Mouse (Mus musculus) ES-E14 (cell line): Measurements from ENCODE around the gene Cotl1. TPM values are rescaled to one million over a fixed set of nuclear protein-coding genes. Genes with fewer than 3 reads are reported as not detected.
A peak's percentile ranks its signal among the peaks of the same experiment; 100 is the strongest.

ENCODE experiments used
- DNase-seq: peaks from one replicate; pipeline ENCODE4 v3.0.0-alpha.2; 2013; ENCODE audit warnings: low read depth, low spot score
- H3K27ac ChIP-seq: 2 replicates; pipeline ENCODE4 v1.5.1; 2012; ENCODE audit warnings: low read depth, mild to moderate bottlenecking, low read length, moderate library complexity, mixed read lengths; ENCODE audit not compliant: poor library complexity, insufficient read depth, severe bottlenecking
- H3K36me3 ChIP-seq: 2 replicates; pipeline ENCODE4 v1.6.1; 2012; ENCODE audit warnings: mild to moderate bottlenecking, low read length, moderate library complexity, mixed read lengths; ENCODE audit not compliant: control insufficient read depth, poor library complexity, insufficient read depth, severe bottlenecking
- H3K4me1 ChIP-seq, 2 experiments: fragments of 150-350 bp in 1 of 2; sonication (generic) in 1 of 2; 2 replicates each; pipeline ENCODE4 v1.6.1; 2012; ENCODE audit warnings: low read length in 2 of 2, mild to moderate bottlenecking in 1 of 2, mixed read lengths in 1 of 2; ENCODE audit not compliant: control insufficient read depth in 2 of 2, insufficient read depth in 2 of 2, poor library complexity in 1 of 2
- H3K4me3 ChIP-seq, 2 experiments: fragments of 150-350 bp in 1 of 2; sonication (generic) in 1 of 2; 2 replicates each; pipeline ENCODE4 v1.5.1; 2012; ENCODE audit warnings: low read length in 2 of 2, low read depth in 1 of 2, mild to moderate bottlenecking in 1 of 2, mixed read lengths in 1 of 2; ENCODE audit not compliant: insufficient read depth in 1 of 2, poor library complexity in 1 of 2, severe bottlenecking in 1 of 2
- H3K9ac ChIP-seq: 2 replicates; pipeline ENCODE4 v1.6.1; 2012; ENCODE audit warnings: low read depth, mild to moderate bottlenecking, low read length, mixed read lengths; ENCODE audit not compliant: poor library complexity, insufficient read depth, severe bottlenecking
- H3K9me3 ChIP-seq: fragments of 150-350 bp; sonication (generic); 2 replicates; pipeline ENCODE4 v1.6.1; 2012; ENCODE audit warnings: low read depth, mild to moderate bottlenecking, low read length; ENCODE audit not compliant: control insufficient read depth, insufficient read depth
- CHD2 ChIP-seq: IDR thresholded peaks from 2 replicates; pipeline ENCODE4 v1.6.1; 2014; ENCODE audit warnings: mild to moderate bottlenecking, low read depth, low read length, inconsistent platforms
- HCFC1 ChIP-seq: IDR thresholded peaks from 2 replicates; pipeline ENCODE4 v1.6.1; 2012; ENCODE audit warnings: low read length, inconsistent platforms, borderline replicate concordance; ENCODE audit not compliant: insufficient read depth
- MAFK ChIP-seq: IDR thresholded peaks from 2 replicates; pipeline ENCODE4 v1.6.1; 2014; ENCODE audit warnings: mild to moderate bottlenecking, low read depth, low read length, inconsistent platforms; ENCODE audit not compliant: insufficient read depth
- ZC3H11A ChIP-seq: IDR thresholded peaks from 2 replicates; pipeline ENCODE4 v1.6.1; 2012; ENCODE audit warnings: low read depth, mild to moderate bottlenecking, inconsistent platforms, low read length, borderline replicate concordance
- ZNF384 ChIP-seq: IDR thresholded peaks from 2 replicates; pipeline ENCODE4 v1.6.1; 2012; ENCODE audit warnings: low read depth, low read length, inconsistent platforms
- in situ Hi-C, 2 experiments: fragments of 600-800 bp; cut with MboI; formaldehyde crosslinking; loops; one replicate each; pipeline ENCODE4 v1.15.1; 2025; ENCODE audit warnings: low sequenced_read_pairs in 2 of 2, inconsistent platforms in 1 of 2; ENCODE audit not compliant: unreplicated experiment in 2 of 2
- total RNA-seq: library from RNA; depleted of rRNA; stranded (reverse); fragments of 300-350 nt; gene quantifications from 2 replicates; pipeline ENCODE4 v1.2.3, GENCODE M21; 2012

Gene Cotl1
- total RNA-seq, 1 experiment = 73.3 TPM

DNA sequence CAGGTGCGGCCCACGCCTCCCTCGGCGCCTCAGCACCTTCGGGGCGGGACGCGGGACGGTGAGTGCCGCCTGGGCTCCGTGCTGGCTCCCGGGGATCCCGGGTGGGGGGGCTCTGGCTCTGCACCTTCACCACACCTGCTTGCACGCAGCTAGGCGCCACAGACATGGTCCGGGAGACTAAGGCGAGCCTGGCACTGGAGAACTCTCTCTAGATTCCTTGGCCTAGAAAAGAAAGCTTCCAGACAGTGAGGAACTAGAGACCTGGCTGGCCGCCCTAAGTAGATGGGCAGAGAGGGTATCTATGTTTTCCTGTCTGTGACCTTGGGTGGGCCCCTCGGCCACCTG is 22.0 kb upstream of the Cotl1 start:
- DNase-seq = no peak
- H3K36me3 ChIP-seq = no peaks in the 10 kb centered on the region
- no peak overlapping the region for H3K27ac ChIP-seq
- peak overlapping the region; percentile 84 to 98 for H3K4me3 ChIP-seq
- in situ Hi-C loops = no loop called here
- no peak for TF ChIP-seq CHD2
- no peak for TF ChIP-seq ZC3H11A
- TF ChIP-seq MAFK = no peak
- no peak for TF ChIP-seq HCFC1
- no peak for TF ChIP-seq ZNF384
- H3K9ac ChIP-seq = peak overlapping the region; percentile 83
- no peaks in the 10 kb centered on the region for H3K9me3 ChIP-seq
- no peaks in the 10 kb centered on the region for H3K4me1 ChIP-seq

DNA sequence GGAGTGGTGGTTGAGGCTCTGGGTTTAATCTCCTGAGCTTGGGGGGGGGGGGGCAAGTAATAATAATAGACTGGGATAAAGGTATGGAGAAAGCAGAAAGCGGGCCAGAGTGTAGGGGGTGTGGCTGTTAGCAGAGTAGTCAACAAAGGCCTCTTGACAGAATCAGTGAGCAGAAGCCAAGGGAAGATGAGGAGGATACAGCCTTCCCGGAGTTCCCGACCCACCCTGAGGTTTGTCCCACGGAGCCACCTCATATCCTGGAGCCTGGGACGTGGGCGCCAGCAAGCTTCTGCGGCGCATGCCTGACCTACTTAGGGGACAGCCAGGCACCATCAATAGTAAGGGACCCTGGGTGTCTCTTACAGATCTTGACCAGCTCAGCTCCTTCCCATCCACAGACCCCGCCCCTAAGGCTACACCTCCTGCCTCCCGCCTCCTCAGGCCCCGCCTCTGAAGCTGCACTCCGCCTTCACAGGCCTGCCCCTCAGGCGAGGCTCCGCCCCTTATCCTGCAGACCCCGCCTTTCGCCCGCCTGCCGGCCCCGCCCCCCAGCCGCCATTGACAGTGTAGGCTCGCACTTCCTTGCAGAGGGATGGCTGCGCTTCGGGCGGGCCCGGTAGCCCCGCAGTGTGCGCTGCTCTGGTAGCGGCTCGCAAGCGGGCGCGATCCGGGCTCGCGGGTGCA is 21.5 kb upstream of the Cotl1 start, which contains the start of gene Klhl36:
Gene Klhl36, plus strand, starts transcription at position 561 of the 684 bp plus-strand sequence.
- H3K9ac ChIP-seq = peak within 1 kb of the TSS; percentile 83
- H3K4me1 ChIP-seq = no peaks in the 10 kb centered on the region
- in situ Hi-C loops = no loop called here
- TF ChIP-seq MAFK = no peak
- TF ChIP-seq ZNF384 = no peak
- TF ChIP-seq ZC3H11A = no peak
- TF ChIP-seq CHD2 = no peak
- no peak; the same call in 1 of the 2 replicates for TF ChIP-seq HCFC1
- H3K36me3 ChIP-seq = no peaks in the 10 kb centered on the region
- no peak within 1 kb of the TSS for H3K27ac ChIP-seq
- no peaks in the 10 kb centered on the region for H3K9me3 ChIP-seq
- DNase-seq = peak; percentile 93
- H3K4me3 ChIP-seq = peak within 1 kb of the TSS; percentile 84 to 98

DNA sequence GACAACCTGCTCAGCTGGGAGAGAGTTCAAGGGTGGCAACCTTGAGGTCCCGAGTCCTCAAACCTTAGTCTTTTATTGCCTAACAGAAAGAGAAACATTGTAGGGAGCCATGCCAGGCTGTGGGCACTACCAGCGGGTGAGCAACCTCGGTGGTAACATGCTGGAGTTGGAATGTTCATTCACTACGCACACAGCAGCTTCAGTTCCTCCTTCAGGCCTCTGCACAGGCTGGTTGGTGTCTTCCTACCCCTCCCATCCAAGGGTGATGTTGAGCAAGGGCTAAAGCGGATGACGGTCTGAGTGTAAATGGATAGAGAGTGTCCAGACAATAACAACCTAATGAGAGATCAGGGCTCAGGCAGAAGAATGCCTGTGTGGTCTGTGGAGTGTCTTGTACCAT is 17.4 kb upstream of the Cotl1 start:
- H3K9ac ChIP-seq = no peak overlapping the region
- H3K4me1 ChIP-seq = peaks cover 2 to 7% of the 10 kb centered on the region in 2 experiments; a peak in 2 of 4 replicates
- H3K4me3 ChIP-seq = no peak overlapping the region
- H3K9me3 ChIP-seq = no peaks in the 10 kb centered on the region
- in situ Hi-C loops = no loop called here
- TF ChIP-seq CHD2 = no peak
- TF ChIP-seq ZNF384 = no peak
- TF ChIP-seq MAFK = no peak
- TF ChIP-seq HCFC1 = no peak
- no peak for TF ChIP-seq ZC3H11A
- H3K27ac ChIP-seq = no peak overlapping the region
- DNase-seq = no peak
- no peaks in the 10 kb centered on the region for H3K36me3 ChIP-seq

DNA sequence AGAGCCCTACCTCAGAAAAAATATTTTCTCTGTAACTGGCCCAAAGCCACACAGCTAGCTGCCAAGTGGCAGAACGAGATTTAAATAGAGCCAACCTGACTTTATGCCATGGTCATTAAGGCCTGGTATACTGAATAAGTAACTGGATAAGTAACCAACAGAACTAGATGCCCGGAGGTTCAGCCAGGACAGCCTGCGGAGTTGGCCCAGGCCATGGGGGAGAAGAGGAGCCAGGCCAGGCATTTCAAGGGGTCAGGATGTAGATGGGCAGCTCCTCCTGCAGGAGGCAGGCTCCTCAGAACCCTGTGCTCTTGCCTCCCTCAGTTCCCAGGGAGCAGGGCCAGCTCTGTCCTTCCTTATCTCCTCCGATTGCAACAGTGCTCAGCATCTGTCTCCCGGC is 15.3 kb upstream of the Cotl1 start:
- H3K4me1 ChIP-seq = peaks cover 2 to 7% of the 10 kb centered on the region in 2 experiments; a peak in 2 of 4 replicates
- H3K36me3 ChIP-seq = no peaks in the 10 kb centered on the region
- TF ChIP-seq MAFK = no peak
- TF ChIP-seq ZNF384 = no peak
- no peak for TF ChIP-seq HCFC1
- no peak for TF ChIP-seq ZC3H11A
- no peak for TF ChIP-seq CHD2
- no peak overlapping the region for H3K27ac ChIP-seq
- DNase-seq = no peak
- H3K9me3 ChIP-seq = no peaks in the 10 kb centered on the region
- in situ Hi-C loops = no loop called here
- no peak overlapping the region for H3K9ac ChIP-seq
- H3K4me3 ChIP-seq = no peak overlapping the region

DNA sequence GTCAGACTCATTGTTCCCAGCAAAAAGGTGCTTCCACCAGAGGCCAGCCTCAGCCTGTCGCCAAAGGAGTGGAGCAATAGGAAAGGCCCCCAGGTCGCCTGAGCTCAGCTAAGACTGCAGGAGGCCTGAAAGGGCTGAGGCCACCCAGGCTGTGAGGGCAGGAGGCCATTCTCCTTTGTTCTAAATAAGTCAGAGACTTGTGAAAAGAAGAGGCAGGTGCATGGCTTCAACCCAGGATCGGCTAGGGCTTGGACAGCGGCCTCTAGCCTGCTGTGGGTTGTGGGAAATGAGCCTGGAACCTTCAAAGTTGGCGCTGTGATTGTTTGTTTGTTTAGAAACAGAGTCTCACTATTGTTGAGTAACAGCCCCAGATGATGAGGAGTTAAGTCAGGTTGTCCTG is 13.7 kb upstream of the Cotl1 start:
- Histone ChIP-seq H3K36me3 (no peaks in the 10 kb centered on the region), H3K9me3 (no peaks in the 10 kb centered on the region), H3K4me3 (no peak overlapping the region), H3K4me1 (peaks cover 2 to 7% of the 10 kb centered on the region in 2 experiments; a peak in 2 of 4 replicates), H3K27ac (no peak overlapping the region), H3K9ac (no peak overlapping the region; the same call in 1 of the 2 replicates)
- in situ Hi-C loops = no loop called here
- no peak for TF ChIP-seq CHD2
- no peak for TF ChIP-seq MAFK
- TF ChIP-seq ZNF384 = no peak
- DNase-seq = no peak
